Mouse (Mus musculus): ENCODE measurements around the gene Bfar.
"Not testable (repeated sequence)": the region's sequence is repeated elsewhere in the genome, so short reads cannot be mapped to it uniquely, and the experiment has no call there.

Bfar gene

GRCm38 (mm10) chr16:13671685-13672385 lies at the start of gene Bfar, which contains the start of gene 3110001I22Rik:
Gene Bfar (plus strand): TSS chr16:13671858.
Gene 3110001I22Rik (plus strand): TSS chr16:13671929.
- in situ Hi-C loops (cut with MboI; ENCODE audit: low sequenced_read_pairs): no loop called here

DNA sequence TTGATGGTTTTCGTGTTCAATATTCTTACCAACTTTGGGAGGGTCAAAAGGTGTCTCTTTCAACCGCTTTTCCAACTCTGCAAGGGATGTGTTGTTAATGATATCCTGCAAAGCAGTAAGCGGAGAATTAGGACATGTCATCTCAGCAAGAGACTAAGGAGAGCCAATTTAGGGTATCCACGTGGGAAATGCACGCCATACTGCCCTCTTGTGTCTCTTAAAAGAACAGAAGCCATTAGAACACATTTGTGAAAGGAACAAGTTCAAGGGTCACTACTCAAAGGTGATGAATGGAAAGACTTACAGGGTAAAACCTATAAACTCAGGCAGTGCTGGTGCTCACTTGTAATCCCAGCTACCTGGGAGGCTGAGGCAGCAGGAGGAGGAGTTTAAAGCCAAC lies 43.3 kb upstream of the Bfar start:
- in situ Hi-C loops (cut with MboI; ENCODE audit: low sequenced_read_pairs): no loop called here

DNA sequence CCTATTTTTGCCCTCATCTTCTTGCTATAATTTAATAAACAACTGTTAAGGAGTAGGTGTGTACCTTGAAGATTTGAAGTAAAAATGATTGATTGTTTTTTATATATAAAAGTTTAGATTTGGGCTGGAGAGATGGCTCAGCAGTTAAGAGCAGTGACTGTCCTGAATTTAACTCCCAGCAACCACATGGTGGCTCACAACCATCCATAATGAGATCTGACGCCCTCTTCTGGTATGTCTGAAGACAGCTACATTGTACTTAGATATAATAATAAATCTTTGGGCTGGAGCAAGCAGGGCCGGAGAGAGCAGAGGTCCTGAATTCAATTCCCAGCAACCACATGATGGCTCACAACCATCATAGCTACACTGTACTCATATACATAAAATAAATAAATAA lies 33.5 kb upstream of the Bfar start:
- in situ Hi-C loops (cut with MboI; ENCODE audit: low sequenced_read_pairs): not testable (repeated sequence)

- in situ Hi-C loops (cut with MboI; ENCODE audit: low sequenced_read_pairs): no loop called here
Observed at GRCm38 (mm10) chr16:13639508-13639907, 32.1 kb upstream of the Bfar start.

GRCm38 (mm10) chr16:13640064-13640463 lies 31.6 kb upstream of the Bfar start:
- in situ Hi-C loops (cut with MboI; ENCODE audit: low sequenced_read_pairs): no loop called here

GRCm38 (mm10) chr16:13644474-13644873 lies 27.2 kb upstream of the Bfar start:
- in situ Hi-C loops (cut with MboI; ENCODE audit: low sequenced_read_pairs): no loop called here

DNA sequence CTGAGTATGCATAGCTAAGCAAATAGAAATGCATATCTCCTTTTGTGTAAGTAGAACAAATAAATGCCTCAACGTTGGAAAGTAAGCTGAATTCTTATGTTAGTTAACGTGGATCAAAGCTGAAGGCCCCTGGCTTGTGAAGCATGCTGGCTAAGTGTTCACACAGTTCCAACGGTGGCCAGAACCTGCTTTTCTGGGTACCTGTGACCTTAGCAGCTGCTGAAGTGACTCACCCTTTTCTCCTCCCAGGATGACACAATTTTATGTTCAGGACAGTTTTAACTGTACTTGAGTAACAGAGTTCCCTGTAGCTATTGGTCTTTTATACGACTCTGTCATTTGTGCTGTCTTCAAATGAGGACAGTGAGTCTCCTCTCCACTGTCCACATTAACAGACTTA lies 25.7 kb upstream of the Bfar start:
- in situ Hi-C loops (cut with MboI; ENCODE audit: low sequenced_read_pairs): no loop called here

DNA sequence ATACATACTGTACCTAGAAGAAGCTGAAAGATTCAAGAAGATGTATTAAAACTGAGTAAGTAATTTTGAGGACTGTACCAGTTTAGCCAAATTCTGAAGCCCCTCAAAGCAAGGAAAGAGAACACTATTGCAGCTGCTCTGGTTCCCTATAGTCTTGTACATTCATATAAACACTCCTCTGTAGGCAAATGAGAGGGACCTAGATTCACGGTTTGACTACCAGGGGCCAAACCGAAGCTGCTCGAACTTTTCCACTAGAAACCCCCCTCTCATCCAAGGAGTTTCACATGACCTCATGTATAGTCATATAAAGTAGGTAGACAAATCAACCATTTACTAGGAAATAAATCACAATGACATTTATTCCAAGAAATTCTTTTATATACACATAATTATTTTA lies 12.8 kb upstream of the Bfar start:
- in situ Hi-C loops (cut with MboI; ENCODE audit: low sequenced_read_pairs): no loop called here

GRCm38 (mm10) chr16:13660736-13661135 lies 10.9 kb upstream of the Bfar start:
- in situ Hi-C loops (cut with MboI; ENCODE audit: low sequenced_read_pairs): no loop called here

DNA sequence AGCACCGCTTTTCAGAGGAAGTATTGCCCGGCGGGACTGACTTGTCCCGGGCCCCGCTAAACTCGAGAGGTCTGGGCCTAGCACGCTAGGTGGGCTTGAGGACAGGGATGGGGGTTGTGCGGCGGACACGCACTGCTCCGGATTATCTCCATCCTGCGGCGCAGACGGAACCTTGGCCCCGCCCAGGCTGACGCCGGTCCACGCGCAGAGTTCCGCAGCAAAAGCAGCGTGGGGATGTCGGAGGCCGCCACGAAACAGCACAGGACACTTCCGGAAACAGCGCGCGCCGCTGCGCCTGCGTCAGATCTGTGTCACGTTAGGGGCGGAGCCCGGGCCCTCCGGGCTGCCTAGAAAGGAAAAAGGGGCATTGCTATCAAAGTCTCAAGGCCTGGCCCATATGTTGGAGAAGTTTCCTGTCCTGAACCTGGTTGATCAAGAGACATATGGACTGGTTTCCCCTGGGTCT lies 3.7 kb upstream of the Bfar start, which contains the start of gene Parn:
TSS of gene Parn (minus strand) at position 293 of the 466 bp plus-strand sequence.
- in situ Hi-C loops (cut with MboI; ENCODE audit: low sequenced_read_pairs): no loop called here

DNA sequence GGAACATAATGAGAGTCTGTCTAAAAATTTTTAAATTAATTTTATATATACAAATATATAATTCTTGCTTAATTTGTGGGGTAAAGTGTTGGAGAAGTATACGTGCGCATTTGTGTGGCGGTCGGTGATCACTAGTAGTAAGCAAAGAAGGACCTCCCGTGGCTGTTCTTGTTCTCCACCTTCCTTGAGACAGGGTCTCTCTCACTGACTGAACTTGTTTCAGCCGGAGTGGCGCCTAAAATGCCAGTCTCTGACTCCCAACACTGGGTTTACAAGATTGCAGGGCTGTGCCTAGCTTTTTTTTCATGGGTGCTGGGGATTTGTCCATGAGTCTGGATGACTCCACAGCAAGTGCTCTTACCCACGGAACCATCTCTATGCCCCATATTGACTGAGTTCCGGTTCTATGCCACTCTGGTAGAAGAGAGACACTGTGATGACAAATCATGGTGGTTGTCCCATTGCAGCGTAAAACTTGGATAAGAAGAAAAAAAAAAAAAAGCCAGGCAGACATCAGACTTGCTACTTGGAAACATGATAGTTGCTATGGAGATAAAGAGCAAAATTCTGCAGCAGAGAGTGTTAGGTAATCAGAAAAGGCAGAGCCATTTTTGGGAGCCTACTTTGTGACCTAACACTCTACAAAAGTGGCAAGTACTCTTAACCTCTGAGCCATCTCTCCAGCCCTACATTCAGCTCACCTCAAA lies 3.1 kb upstream of the Bfar start:
- in situ Hi-C loops (cut with MboI; ENCODE audit: low sequenced_read_pairs): no loop called here

GRCm38 (mm10) chr16:13669282-13669681 lies 2.4 kb upstream of the Bfar start:
- in situ Hi-C loops (cut with MboI; ENCODE audit: low sequenced_read_pairs): no loop called here

DNA sequence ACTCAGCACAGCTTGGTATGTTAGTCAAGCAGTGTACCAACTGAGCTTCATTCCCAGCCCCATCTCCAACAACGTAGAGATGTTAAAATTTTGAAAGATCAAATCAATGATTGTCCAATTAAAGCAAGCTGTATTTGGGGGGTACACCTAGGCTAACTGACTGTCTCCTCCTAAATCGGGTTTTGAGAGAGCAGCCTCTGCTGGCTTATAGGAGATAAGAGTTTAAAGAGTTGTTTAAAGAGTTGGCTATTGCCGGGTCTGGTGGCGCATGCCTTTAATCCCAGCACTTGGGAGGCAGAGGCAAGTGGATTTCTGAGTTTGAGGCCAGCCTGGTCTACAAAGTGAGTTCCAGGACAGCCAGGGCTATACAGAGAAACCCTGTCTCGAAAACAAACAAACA lies 762 bp upstream of the Bfar start:
- in situ Hi-C loops (cut with MboI; ENCODE audit: low sequenced_read_pairs): not testable (repeated sequence)

GRCm38 (mm10) chr16:13672386-13672898 lies 784 bp downstream of the Bfar start:
- in situ Hi-C loops (cut with MboI; ENCODE audit: low sequenced_read_pairs): no loop called here

DNA sequence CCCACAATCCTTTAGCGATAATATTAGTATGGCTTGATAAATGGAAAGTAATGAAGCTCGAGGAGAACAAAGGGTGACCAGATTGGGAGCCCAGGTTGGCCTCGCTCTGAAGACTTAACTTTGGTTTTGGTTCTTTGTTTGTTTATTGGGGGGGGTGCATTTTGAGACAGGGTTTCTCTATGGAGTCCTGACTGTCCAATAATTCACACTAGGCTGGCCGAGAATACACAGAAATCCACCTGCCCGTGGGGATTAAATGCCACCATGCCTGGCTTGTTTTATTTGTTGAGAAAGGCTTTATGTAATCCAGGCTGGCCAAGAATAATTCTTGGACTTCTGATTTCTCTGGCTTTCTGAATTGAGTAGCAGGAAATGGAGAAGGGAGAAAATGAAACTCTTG lies 1.5 kb downstream of the Bfar start:
- in situ Hi-C loops (cut with MboI; ENCODE audit: low sequenced_read_pairs): no loop called here

- in situ Hi-C loops (cut with MboI; ENCODE audit: low sequenced_read_pairs): no loop called here
Observed at GRCm38 (mm10) chr16:13674511-13674910, 2.9 kb downstream of the Bfar start.

GRCm38 (mm10) chr16:13678601-13679319 lies 7.1 kb downstream of the Bfar start:
- in situ Hi-C loops (cut with MboI; ENCODE audit: low sequenced_read_pairs): no loop called here

- in situ Hi-C loops (cut with MboI; ENCODE audit: low sequenced_read_pairs): no loop called here
Observed at GRCm38 (mm10) chr16:13698998-13699397, 27.3 kb downstream of the Bfar start.

GRCm38 (mm10) chr16:13702184-13702583 lies 30.5 kb downstream of the Bfar start:
- in situ Hi-C loops (cut with MboI; ENCODE audit: low sequenced_read_pairs): no loop called here

DNA sequence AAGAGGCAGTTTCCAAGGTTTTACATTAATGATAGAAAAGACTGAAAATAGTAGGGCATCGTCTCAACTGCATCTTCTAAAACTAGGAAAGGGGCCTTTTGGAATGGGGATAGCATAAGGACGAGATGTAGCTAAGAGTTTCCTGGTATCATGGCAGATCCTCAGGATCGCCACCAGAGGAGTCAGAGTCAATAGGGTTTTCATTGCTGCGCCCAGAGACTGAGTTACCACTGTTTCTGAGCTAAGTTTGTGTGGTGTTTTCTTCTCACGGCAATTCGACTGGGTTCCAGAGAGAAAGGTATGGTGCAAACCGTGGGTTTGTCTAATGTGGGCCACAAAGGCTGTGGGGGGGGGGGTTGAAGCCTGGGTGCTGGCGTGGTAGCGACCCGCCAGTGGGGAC lies 33.0 kb downstream of the Bfar start:
- in situ Hi-C loops (cut with MboI; ENCODE audit: low sequenced_read_pairs): no loop called here

DNA sequence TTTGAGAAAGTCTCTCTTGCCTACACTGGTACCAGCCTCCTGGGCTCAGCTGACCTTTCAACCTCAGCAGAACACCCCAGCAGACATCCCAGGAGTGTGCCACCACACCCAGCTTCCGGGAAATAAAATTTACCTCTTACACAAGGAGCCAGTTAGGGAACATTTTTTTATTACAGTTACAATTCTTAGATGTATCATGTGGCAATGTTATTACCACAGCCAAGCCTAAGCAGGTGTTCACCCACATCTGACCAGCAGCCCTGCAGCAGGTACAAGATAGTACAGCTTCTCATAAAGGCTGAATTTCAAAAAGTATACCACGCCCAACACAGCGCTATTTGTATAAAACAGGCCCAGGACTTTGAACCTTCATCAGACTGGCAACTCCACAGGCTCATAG lies 43.3 kb downstream of the Bfar start:
- in situ Hi-C loops (cut with MboI; ENCODE audit: low sequenced_read_pairs): no loop called here
